Mouse (Mus musculus) hindbrain, embryonic 14.5 days (tissue): ENCODE results near the gene Nckap1. TPM values are rescaled to one million over a fixed set of nuclear protein-coding genes. Genes with fewer than 3 reads are reported as not detected.

ENCODE experiments used
- ATAC-seq: fragments of 200-750 bp; cut with Nextera tagmentation; 2 replicates; pipeline ENCODE4 v1.8.0; 2017; ENCODE audit warnings: moderate number of reproducible peaks, mild to moderate bottlenecking, moderate TSS enrichment, moderate library complexity; ENCODE audit not compliant: low FRiP score
- DNase-seq: peaks from one replicate; pipeline ENCODE4 v3.0.0-alpha.2; 2015; ENCODE audit warnings: low spot score
- H3K27ac ChIP-seq: fragments of 300-500 bp; sonication (generic); 2 replicates; pipeline ENCODE4 v1.5.1; 2014; ENCODE audit warnings: mild to moderate bottlenecking, moderate library complexity
- H3K27me3 ChIP-seq: fragments of 300-500 bp; sonication (generic); 2 replicates; pipeline ENCODE4 v1.6.1; 2014; ENCODE audit warnings: mild to moderate bottlenecking, low read length, mixed read lengths; ENCODE audit not compliant: control insufficient read depth, insufficient read depth
- H3K36me3 ChIP-seq: fragments of 300-500 bp; sonication (generic); replicated peaks from 2 replicates; pipeline ENCODE4 v1.6.1; 2014; ENCODE audit not compliant: control insufficient read depth, insufficient read depth
- H3K4me1 ChIP-seq: fragments of 300-500 bp; sonication (generic); replicated peaks from 2 replicates; pipeline ENCODE4 v1.6.1; 2014; ENCODE audit warnings: antibody characterized with exemption, low read length, mixed read lengths; ENCODE audit not compliant: control insufficient read depth, insufficient read depth
- H3K4me2 ChIP-seq: fragments of 300-500 bp; sonication (generic); replicated peaks from 2 replicates; pipeline ENCODE4 v1.6.1; 2014; ENCODE audit warnings: mild to moderate bottlenecking, moderate library complexity
- H3K4me3 ChIP-seq: fragments of 300-500 bp; sonication (generic); replicated peaks from 2 replicates; pipeline ENCODE4 v1.5.1; 2014; ENCODE audit warnings: mild to moderate bottlenecking, low read length
- H3K9ac ChIP-seq: fragments of 300-500 bp; sonication (generic); 2 replicates; pipeline ENCODE4 v1.6.1; 2014
- H3K9me3 ChIP-seq: fragments of 300-500 bp; sonication (generic); 2 replicates; pipeline ENCODE4 v1.6.1; 2016; ENCODE audit warnings: low read length; ENCODE audit not compliant: control insufficient read depth
- WGBS: fragments of 180-500 bp; shearing (Covaris S2); extraction: QIAGEN DNeasy Blood & Tissue Kit; methylation state at CpG from one replicate; pipeline ENCODE4 v1.1.7; 2014; 5-methylcytosine and 5-hydroxymethylcytosine counted together
- polyA plus RNA-seq: library from polyadenylated mRNA; unstranded; fragments of >200 nt; fragmentation: Nextera tagmentation; extraction: Ambion mirVana; gene quantifications from 2 replicates; pipeline ENCODE4 v1.2.1, GENCODE M21; 2014

Nckap1 gene
- 105 and 108 TPM in 2 replicates for polyA plus RNA-seq

GRCm38 (mm10) chr2:80581043-80581711 is at the start of gene Nckap1:
Nckap1 (minus strand) TSS chr2:80581380.
- peak within 1 kb of the TSS; percentile 89 for H3K4me3 ChIP-seq
- no peaks in the 10 kb centered on the region for H3K9me3 ChIP-seq
- ATAC-seq (peak; percentile 95), DNase-seq (peak; percentile 87)
- H3K4me2 ChIP-seq = peak within 1 kb of the TSS; percentile 83
- H3K4me1 ChIP-seq = peaks cover 15% of the 10 kb centered on the region
- H3K27me3 ChIP-seq = no peaks in the 10 kb centered on the region
- no peaks in the 10 kb centered on the region for H3K36me3 ChIP-seq
- H3K9ac ChIP-seq = peak within 1 kb of the TSS; percentile 96
- peak within 1 kb of the TSS; percentile 96 for H3K27ac ChIP-seq
- WGBS = under 1% methylated on average over 85 of the region's 88 CpGs

GRCm38 (mm10) chr2:80624523-80624922 is 43.3 kb upstream of the Nckap1 start:
- DNase-seq = no peak
- 95% methylated on average over 4 of the region's 4 CpGs for WGBS
- Histone ChIP-seq H3K4me1 (no peaks in the 10 kb centered on the region), H3K27me3 (no peaks in the 10 kb centered on the region), H3K9ac (no peak overlapping the region), H3K36me3 (peaks cover 42% of the 10 kb centered on the region), H3K9me3 (no peaks in the 10 kb centered on the region), H3K4me2 (no peak overlapping the region), H3K4me3 (no peak overlapping the region), H3K27ac (no peak overlapping the region)
- ATAC-seq = no peak

GRCm38 (mm10) chr2:80621921-80622320 is 40.7 kb upstream of the Nckap1 start:
- 95% methylated on average over 3 of the region's 3 CpGs for WGBS
- Histone ChIP-seq H3K9ac (no peak overlapping the region), H3K4me1 (peaks cover 13% of the 10 kb centered on the region), H3K27ac (no peak overlapping the region), H3K4me3 (no peak overlapping the region), H3K9me3 (no peaks in the 10 kb centered on the region), H3K27me3 (no peaks in the 10 kb centered on the region), H3K36me3 (peaks cover 38% of the 10 kb centered on the region), H3K4me2 (no peak overlapping the region)
- DNase-seq (no peak), ATAC-seq (no peak)

DNA sequence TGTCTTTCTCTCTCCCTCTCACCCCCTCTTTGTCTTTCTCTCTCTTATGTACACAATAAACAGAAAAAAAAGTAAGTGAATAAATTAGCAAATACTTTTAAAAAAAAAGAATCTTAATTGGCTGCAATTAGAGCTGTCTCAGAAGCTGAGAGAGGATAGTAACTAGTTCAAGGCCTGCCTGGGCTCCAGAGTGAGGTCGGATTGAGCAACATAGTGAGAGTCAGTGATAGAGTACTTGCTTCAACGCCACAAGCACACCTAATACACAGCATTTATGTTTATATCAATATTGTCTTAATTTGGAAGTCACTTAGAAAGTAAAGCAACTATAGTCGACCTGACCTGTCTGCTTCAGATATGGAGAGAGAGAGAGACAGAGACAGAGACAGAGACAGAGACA is 37.8 kb upstream of the Nckap1 start:
- H3K36me3 ChIP-seq = peaks cover 19% of the 10 kb centered on the region
- no peak overlapping the region for H3K4me3 ChIP-seq
- no peaks in the 10 kb centered on the region for H3K27me3 ChIP-seq
- no peak overlapping the region for H3K4me2 ChIP-seq
- H3K4me1 ChIP-seq = peaks cover 13% of the 10 kb centered on the region
- DNase-seq = no peak
- WGBS = 90% methylated on average over 3 of the region's 3 CpGs
- H3K9ac ChIP-seq = no peak overlapping the region
- no peak for ATAC-seq
- H3K27ac ChIP-seq = no peak overlapping the region
- H3K9me3 ChIP-seq = no peaks in the 10 kb centered on the region

DNA sequence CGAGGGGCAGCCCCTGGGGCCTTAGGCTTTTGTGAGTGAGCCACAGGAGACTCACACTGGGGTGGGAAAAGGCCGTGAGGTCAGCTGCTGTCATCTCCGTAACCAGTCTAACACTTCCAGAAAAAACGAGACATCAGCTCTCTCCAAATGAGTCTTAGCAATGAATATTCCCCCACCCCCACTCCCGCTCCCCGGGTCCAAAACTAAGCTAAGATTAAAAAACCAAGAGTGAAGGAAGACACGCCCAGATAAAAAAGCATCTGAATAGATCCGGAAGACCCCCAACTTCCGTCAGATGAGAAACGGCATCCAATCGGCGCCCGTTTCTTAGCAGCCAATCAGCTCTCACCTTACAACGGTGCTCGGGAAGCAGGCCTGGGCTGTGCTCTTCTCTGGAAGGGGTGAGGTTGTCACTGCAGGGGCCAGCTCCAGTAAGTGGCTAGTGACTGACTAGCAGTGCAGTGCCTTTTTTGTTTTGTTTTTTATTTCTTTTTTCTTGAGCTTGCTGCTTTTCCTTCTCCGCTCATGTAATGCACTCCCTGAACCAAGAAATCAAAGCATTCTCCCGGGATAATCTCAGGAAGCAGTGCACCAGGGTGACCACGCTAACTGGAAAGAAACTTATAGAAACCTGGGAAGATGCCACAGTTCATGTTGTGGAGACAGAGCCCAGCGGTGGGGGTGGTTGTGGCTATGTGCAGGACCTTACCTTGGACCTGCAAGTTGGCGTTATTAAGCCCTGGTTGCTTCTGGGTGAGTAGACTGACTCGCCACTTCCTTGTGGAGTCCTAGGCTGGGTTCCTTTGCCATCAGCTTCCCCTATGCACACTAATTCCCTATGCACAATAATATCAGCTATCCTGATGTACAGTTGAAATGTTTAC is 35.9 kb upstream of the Nckap1 start, which contains the start of the genes Dusp19 and Nup35:
Dusp19 (plus strand) TSS at position 192 of the 884 bp plus-strand sequence.
Nup35 (plus strand) TSS at position 383 of the 884 bp plus-strand sequence.
- Histone ChIP-seq H3K9ac (peak within 1 kb of the TSS; percentile 76), H3K4me2 (peak within 1 kb of the TSS; percentile 68), H3K4me1 (peaks cover 13% of the 10 kb centered on the region), H3K27me3 (no peaks in the 10 kb centered on the region), H3K9me3 (no peaks in the 10 kb centered on the region), H3K36me3 (0 out of 2 replicates have a peak, but pooled peaks cover 5% of the 10 kb centered on the region), H3K4me3 (peak within 1 kb of the TSS; percentile 54), H3K27ac (peak within 1 kb of the TSS; percentile 79)
- 2% methylated on average over 21 of the region's 21 CpGs for WGBS
- ATAC-seq (peak; percentile 99), DNase-seq (peak; percentile 98)

DNA sequence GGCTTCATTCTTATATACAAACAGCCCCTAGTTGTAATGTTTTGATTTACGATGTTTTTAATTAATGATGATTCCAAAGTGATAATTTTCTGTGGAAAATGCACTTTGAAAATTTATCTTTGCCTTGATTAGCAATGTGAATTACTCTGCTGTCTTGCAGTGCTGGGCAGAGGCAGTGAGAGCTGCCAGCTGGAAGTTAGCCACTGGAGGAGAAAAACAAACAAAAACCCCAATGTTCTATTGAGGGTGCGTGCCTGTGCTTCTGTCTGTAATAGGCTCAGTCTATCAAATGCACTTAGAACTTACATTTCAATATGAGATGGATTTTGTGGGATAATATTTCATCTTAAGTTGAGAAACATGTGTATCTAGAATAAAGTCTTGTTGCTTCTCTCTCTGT is 31.6 kb upstream of the Nckap1 start:
- Histone ChIP-seq H3K4me3 (no peak overlapping the region), H3K27me3 (no peaks in the 10 kb centered on the region), H3K4me1 (peaks cover 3% of the 10 kb centered on the region), H3K9me3 (no peaks in the 10 kb centered on the region), H3K36me3 (no peaks in the 10 kb centered on the region), H3K27ac (no peak overlapping the region), H3K4me2 (no peak overlapping the region), H3K9ac (no peak overlapping the region)
- ATAC-seq (no peak), DNase-seq (peak; percentile 28)
- 61% methylated on average over 2 of the region's 2 CpGs for WGBS

- no peak for DNase-seq
These were observed 31.1 kb upstream of the Nckap1 start for GRCm38 (mm10) chr2:80612286-80612685.

GRCm38 (mm10) chr2:80603771-80604426 is 22.7 kb upstream of the Nckap1 start:
- Histone ChIP-seq H3K4me2 (no peak overlapping the region), H3K27ac (no peak overlapping the region), H3K4me3 (no peak overlapping the region), H3K9me3 (no peaks in the 10 kb centered on the region), H3K36me3 (no peaks in the 10 kb centered on the region), H3K4me1 (no peaks in the 10 kb centered on the region), H3K27me3 (no peaks in the 10 kb centered on the region), H3K9ac (no peak overlapping the region)
- WGBS = 83% methylated on average over 19 of the region's 19 CpGs
- DNase-seq (no peak), ATAC-seq (no peak)

More at GRCm38 (mm10) chr2:80612286-80612685, 31.1 kb upstream of the Nckap1 start:
- no peak overlapping the region for H3K9ac ChIP-seq
- no peak for ATAC-seq
- no peak overlapping the region for H3K4me3 ChIP-seq
- no peak overlapping the region for H3K4me2 ChIP-seq
- 75% methylated on average over 1 of the region's 1 CpGs for WGBS
- no peaks in the 10 kb centered on the region for H3K36me3 ChIP-seq
- H3K27me3 ChIP-seq = no peaks in the 10 kb centered on the region
- H3K4me1 ChIP-seq = no peaks in the 10 kb centered on the region
- no peaks in the 10 kb centered on the region for H3K9me3 ChIP-seq
- no peak overlapping the region for H3K27ac ChIP-seq

- no peaks in the 10 kb centered on the region for H3K27me3 ChIP-seq
- H3K9me3 ChIP-seq = no peaks in the 10 kb centered on the region
These were observed 21.6 kb upstream of the Nckap1 start for GRCm38 (mm10) chr2:80602756-80603155.

More at GRCm38 (mm10) chr2:80602756-80603155, 21.6 kb upstream of the Nckap1 start:
- Histone ChIP-seq H3K9ac (no peak overlapping the region), H3K4me1 (no peaks in the 10 kb centered on the region), H3K4me2 (no peak overlapping the region), H3K27ac (no peak overlapping the region), H3K4me3 (no peak overlapping the region), H3K36me3 (no peaks in the 10 kb centered on the region)
- no peak for DNase-seq
- no peak for ATAC-seq
- 94% methylated on average over 13 of the region's 13 CpGs for WGBS
